Mouse (Mus musculus) 3134 (cell line): ENCODE results near the gene Nrsn2.

Source experiments
- DNase-seq: peaks from one replicate; pipeline ENCODE4 v3.0.0-alpha.2; 2011; ENCODE audit warnings: low spot score; ENCODE audit not compliant: insufficient read length; ENCODE audit errors: extremely low read depth

The Nrsn2 gene

DNA sequence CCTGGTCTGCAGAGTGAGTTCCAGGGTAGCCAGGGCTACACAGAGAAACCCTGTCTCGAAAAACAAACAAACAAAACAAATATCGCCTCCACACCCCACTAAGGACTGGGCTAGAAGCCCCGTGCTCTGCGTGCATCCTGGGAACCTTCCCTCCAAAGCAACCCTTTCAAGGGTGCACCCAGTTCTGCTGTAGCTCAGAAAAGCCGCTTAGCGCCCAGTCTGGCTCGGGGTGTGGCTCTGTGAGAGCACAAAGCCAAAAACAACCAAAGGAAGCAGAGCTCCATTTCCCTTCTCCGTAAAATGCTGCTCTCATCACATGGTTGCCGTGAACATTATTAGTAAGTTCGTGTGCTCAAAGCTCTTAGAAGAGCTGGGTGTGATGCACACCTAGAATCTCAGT, 32.1 kb downstream of the Nrsn2 start:
- peak; percentile 66 for DNase-seq

DNA sequence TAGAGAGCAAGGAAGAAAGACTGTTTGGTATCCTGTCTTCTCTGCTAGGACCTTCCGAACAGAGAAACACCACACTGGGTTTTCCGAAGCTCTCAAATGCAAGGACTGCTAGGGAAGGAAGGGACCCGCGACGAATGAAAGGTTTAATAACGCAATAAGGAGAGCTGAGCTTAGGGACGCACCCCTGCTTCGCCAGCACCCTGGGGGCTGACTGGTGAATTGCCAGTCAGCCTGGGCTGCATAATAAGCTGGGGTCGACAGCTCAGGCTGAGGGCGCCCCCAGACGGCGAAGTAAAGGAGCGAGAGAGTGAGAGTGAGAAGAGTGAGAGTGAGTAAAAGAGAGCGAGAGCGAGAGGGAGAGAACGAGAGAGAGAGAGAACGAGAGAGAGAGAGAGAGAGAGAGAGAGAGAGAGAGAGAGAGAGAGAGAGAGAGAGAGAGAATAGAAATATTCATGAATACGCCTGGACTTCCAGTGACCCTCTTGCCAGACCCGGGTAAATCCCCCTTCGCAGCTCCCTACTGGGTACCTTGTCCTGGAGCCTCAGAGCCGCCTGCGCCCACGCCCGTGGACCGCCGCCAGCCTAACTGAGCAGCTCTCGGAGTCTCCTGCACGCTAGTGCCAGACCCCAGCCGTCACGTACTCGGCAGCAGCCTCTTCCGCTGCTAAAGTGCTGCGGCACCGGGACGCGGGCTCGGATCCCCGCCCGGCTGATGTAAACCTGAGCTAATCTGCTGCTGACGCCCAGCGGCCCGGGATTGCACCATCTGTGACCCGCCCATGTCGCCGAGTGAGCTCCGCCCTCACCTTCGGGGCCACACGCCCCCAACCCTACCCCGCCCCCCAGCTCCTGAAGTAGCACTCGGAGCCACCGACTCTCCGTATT, 32.9 kb downstream of the Nrsn2 start, which contains the start of gene Trib3:
Gene Trib3, minus strand, starts transcription at position 704 of the 885 bp plus-strand sequence.
- DNase-seq, result peak; percentile 96

GRCm38 (mm10) chr2:152339631-152340179, 36.7 kb downstream of the Nrsn2 start:
- no peak for DNase-seq

DNA sequence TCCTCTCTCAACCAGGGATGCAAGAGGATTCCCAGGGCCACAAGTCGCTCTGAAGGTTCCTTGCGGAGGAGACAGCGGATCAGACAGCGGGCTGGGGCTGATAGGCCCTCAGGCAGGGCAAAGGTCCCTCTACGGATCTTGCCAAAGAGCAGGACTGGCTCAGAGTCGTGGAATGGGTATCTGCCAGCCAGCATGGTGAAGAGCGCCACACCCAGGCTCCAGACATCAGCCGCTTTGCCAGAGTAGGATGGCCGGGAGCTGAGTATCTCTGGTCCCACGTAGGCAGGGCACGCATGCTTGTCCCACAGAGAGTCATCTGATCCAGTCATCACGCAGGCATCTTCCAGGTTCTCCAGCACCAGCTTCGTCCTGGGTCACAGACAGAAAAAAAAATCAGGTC, 38.1 kb downstream of the Nrsn2 start:
- no peak for DNase-seq

GRCm38 (mm10) chr2:152337591-152338212, 38.7 kb downstream of the Nrsn2 start:
- DNase-seq, result no peak

DNA sequence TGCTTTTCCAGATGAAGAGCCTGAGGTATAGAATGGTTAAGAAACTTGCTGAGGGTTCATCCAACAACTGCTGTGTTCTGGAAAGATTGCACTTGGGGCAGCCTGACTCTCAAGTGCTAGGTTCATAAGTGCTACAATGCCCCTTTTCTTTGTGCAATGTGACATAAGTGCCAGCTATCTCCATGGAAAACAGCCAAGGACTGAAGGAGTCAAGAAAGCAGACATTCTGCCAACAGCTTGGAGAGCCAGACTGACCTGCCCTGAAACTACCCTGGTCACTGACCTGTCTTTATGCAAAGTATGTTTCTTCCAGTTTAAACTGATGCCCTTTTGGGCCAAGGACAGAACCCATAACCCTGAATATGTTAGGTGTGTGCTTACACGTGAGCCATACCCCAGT, 39.6 kb downstream of the Nrsn2 start:
- no peak for DNase-seq

DNA sequence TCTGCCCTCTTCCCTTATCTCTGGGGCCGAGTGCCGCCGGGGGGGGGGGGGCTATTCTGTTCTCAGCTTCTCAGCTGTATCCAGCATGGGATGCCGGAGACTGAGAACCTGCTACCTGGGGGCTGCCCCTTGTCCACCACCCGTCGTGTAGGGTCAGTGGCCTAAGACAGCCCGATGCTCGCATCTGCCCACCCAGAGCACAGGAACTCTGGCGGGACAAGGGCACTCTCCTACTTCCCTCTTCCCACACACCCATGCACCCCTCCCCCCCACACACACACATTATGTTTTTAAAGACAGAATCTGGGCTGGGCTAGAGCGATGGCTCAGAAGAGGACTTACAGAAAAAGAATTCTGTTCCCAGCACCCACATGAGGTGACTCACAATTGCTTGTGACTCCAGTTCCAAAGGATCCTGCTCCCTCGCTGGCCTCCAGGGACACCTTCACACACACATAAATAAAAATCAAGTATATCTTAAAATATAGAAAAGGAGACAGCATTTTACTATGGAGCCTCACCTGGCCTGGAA, 41.1 kb downstream of the Nrsn2 start:
- peak; percentile 55 for DNase-seq

- DNase-seq, result no peak
These were observed 43.0 kb downstream of the Nrsn2 start for GRCm38 (mm10) chr2:152333345-152334006.

DNA sequence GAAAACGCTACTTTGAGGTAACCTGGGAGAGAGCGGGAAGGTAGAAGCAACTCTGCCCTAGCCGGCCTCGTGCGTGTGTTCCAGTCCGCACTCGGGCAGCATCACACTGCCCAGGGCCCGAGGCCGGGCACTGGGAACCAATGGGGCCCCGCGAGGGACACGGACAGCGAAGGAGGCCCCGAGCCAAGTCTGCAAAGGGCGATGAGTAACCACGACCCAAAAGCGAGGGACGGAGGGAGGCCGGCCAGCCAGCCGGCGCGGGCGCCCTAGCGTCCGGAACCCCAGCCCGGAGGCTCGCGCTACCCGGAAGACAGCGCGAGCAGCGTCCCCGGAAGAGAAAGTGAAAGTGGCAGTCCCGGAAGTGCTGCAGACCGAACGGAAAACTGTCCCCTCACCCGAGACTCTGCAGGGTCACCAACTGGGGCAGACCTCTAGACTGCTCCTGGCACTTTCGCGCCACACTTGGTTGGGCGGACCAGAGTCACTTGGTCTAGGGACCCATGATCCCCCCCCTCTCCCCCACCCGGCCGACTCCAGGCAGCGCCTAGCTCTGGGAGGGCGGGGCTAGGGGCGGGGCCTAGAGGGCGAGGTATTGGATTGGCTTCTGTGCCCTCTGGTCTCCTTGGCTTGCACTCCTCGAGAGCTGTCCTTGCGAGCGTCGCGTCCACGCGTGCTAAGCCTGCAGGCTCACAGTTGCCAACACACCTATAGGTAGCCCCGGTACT, 44.2 kb downstream of the Nrsn2 start, which contains the start of gene Rbck1:
Gene Rbck1, minus strand, starts transcription at position 553 of the 725 bp plus-strand sequence.
- DNase-seq, result peak; percentile 97

- no peak for DNase-seq
These were observed 45.5 kb downstream of the Nrsn2 start for GRCm38 (mm10) chr2:152330858-152331423.

- DNase-seq, result no peak
These were observed 48.5 kb downstream of the Nrsn2 start for GRCm38 (mm10) chr2:152327980-152328379.

DNA sequence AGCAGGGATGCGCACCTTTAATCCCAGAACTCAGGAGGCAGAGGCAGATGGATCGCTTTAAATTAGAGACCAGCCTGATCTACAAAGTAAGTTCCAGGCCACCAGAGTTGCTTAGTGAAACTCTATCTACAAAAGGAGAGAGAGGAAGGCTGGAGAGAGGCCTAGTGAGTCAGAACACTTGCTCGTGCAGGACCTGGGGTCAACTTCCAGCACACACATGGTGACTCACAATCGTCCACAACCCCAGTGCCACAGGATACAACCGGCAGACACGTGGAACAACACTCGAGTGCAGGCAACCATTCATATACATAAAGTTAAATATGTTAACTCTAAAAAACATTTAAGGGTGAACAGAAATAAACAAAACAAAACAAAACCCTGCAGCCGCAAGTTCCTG, 49.8 kb downstream of the Nrsn2 start:
- peak; percentile 65 for DNase-seq

DNA sequence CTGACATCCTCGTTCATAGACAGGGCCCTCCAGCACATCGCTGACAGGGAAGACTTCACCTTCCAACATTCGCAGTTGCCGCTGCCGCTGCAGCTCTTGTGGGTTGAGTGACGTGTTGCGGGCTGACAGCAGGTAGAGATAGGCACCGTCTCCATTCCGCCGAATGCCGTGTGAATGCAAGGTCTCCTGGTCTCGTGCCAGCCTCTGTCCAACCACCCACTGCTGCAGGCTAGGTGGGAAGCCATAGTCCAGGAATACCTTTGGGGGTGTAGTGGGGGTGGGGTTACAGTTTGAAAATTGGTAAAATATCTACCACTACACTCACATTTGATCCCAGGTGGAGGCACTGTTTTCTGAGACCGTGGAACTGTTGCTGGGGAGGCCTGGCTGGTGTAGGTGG, 50.3 kb downstream of the Nrsn2 start:
- no peak for DNase-seq

- no peak for DNase-seq
These were observed 51.6 kb downstream of the Nrsn2 start for GRCm38 (mm10) chr2:152324842-152325241.

- DNase-seq, result no peak
These were observed 52.5 kb downstream of the Nrsn2 start for GRCm38 (mm10) chr2:152323971-152324370.

DNA sequence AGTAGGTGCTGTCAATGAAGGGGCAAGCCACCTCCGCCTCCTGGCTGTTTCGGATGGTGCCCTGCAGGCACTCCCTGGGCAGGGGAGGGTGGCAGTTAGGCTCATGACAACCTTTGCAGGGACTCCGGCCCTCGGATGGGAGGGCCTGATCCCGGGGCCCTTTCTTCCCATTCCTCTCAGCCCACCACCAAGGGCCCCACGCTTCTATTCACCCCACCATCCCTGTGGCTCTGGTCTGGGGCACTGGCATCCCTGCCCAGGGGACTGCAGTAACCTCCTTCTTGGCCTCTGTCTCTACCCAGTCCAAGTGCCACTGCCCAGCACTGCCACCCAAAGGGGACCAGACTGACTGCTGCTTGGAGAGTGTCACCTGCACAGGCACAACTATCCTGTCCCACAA, 54.2 kb downstream of the Nrsn2 start:
- no peak for DNase-seq

DNA sequence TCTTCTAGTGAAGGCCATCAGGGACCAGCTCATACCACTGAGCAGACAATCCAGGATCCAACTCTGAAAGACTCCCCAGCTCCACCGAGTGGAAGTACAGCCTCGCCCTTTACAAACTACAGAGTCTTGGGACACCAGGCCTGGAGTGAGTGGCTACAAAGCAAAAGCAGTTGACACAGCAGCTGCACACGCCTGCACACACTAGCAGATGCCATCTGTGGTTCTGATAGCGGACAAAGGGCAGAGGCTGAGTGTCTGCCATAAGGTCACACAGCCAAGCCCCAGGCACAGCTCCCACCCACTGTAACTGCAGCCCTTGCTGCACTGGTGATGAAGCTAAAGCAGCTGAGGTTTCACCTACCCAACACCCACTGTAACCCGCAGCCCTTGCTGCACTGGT, 54.9 kb downstream of the Nrsn2 start:
- no peak for DNase-seq
